Mouse (Mus musculus): ENCODE results near the gene Gm10722. TPM values are rescaled to one million over a fixed set of nuclear protein-coding genes. Genes with fewer than 3 reads are reported as not detected.
"Not testable (repeated sequence)": the region's sequence is repeated elsewhere in the genome, so short reads cannot be mapped to it uniquely, and the experiment has no call there.

The Gm10722 gene
- polyA plus RNA-seq (2012; rRNA removed), result not detected in 2 replicates

- 75% methylated on average over 12 of the region's 12 CpGs for WGBS
- peak; percentile 19 for DNase-seq (ENCODE audit: low read depth, low spot score)
These were observed at the start of gene Gm10722 for GRCm38 (mm10) chr9:3000445-3000972. Gm10722 (plus strand) TSS chr9:3000922.

GRCm38 (mm10) chr9:3001006-3001405 lies 284 bp downstream of the Gm10722 start:
- not testable (repeated sequence) for DNase-seq (ENCODE audit: low read depth, low spot score)
- 66% methylated on average over 8 of the region's 8 CpGs for WGBS

GRCm38 (mm10) chr9:3001948-3002659 lies 1.4 kb downstream of the Gm10722 start:
- DNase-seq (ENCODE audit: low read depth, low spot score), result peak; percentile 1
- 68% methylated on average over 9 of the region's 11 CpGs for WGBS

GRCm38 (mm10) chr9:3002794-3003396 lies 2.2 kb downstream of the Gm10722 start, which contains the start of gene Gm11168:
Gm11168 (plus strand) TSS chr9:3003346.
- WGBS, result 76% methylated on average over 6 of the region's 14 CpGs
- DNase-seq (ENCODE audit: low read depth, low spot score), result not testable (repeated sequence)

GRCm38 (mm10) chr9:3006179-3006578 lies 5.5 kb downstream of the Gm10722 start:
- DNase-seq (ENCODE audit: low read depth, low spot score), result not testable (repeated sequence)
- WGBS, result 85% methylated on average over 1 of the region's 5 CpGs

GRCm38 (mm10) chr9:3006636-3007035 lies 5.9 kb downstream of the Gm10722 start:
- WGBS, result 73% methylated on average over 8 of the region's 8 CpGs
- DNase-seq (ENCODE audit: low read depth, low spot score), result not testable (repeated sequence)

GRCm38 (mm10) chr9:3007272-3007671 lies 6.5 kb downstream of the Gm10722 start:
- 81% methylated on average over 8 of the region's 9 CpGs for WGBS
- DNase-seq (ENCODE audit: low read depth, low spot score), result peak; percentile 1

GRCm38 (mm10) chr9:3009331-3009730 lies 8.6 kb downstream of the Gm10722 start:
- not testable (repeated sequence) for DNase-seq (ENCODE audit: low read depth, low spot score)
- no CpG with 5 or more reads among the region's 5 CpGs for WGBS

- not testable (repeated sequence) for DNase-seq (ENCODE audit: low read depth, low spot score)
- WGBS, result 81% methylated on average over 3 of the region's 7 CpGs
These were observed 11.4 kb downstream of the Gm10722 start for GRCm38 (mm10) chr9:3012054-3012621.

GRCm38 (mm10) chr9:3012733-3013279 lies 12.1 kb downstream of the Gm10722 start, which contains the start of gene Gm10721:
Gm10721 (plus strand) TSS chr9:3013140.
- no CpG with 5 or more reads among the region's 11 CpGs for WGBS
- DNase-seq (ENCODE audit: low read depth, low spot score), result not testable (repeated sequence)

GRCm38 (mm10) chr9:3015354-3015753 lies 14.6 kb downstream of the Gm10722 start, which contains the start of gene Gm10720:
Gm10720 (plus strand) TSS chr9:3015654.
- DNase-seq (ENCODE audit: low read depth, low spot score), result not testable (repeated sequence)
- 72% methylated on average over 5 of the region's 9 CpGs for WGBS

GRCm38 (mm10) chr9:3015896-3016295 lies 15.2 kb downstream of the Gm10722 start:
- not testable (repeated sequence) for DNase-seq (ENCODE audit: low read depth, low spot score)
- WGBS, result 84% methylated on average over 6 of the region's 6 CpGs

GRCm38 (mm10) chr9:3017108-3017507 lies 16.4 kb downstream of the Gm10722 start, which contains the start of gene Gm10719:
Gm10719 (plus strand) TSS chr9:3017408.
- WGBS, result 71% methylated on average over 1 of the region's 9 CpGs
- not testable (repeated sequence) for DNase-seq (ENCODE audit: low read depth, low spot score)

GRCm38 (mm10) chr9:3018944-3019343 lies 18.2 kb downstream of the Gm10722 start:
- 61% methylated on average over 9 of the region's 9 CpGs for WGBS
- not testable (repeated sequence) for DNase-seq (ENCODE audit: low read depth, low spot score)

- WGBS, result 81% methylated on average over 17 of the region's 19 CpGs
These were observed 19.4 kb downstream of the Gm10722 start for GRCm38 (mm10) chr9:3019835-3020727.

GRCm38 (mm10) chr9:3022316-3023008 lies 21.7 kb downstream of the Gm10722 start:
- WGBS, result 76% methylated on average over 11 of the region's 13 CpGs
- not testable (repeated sequence) for DNase-seq (ENCODE audit: low read depth, low spot score)

More at GRCm38 (mm10) chr9:3019835-3020727, 19.4 kb downstream of the Gm10722 start:
- not testable (repeated sequence) for DNase-seq (ENCODE audit: low read depth, low spot score)

- DNase-seq (ENCODE audit: low read depth, low spot score), result not testable (repeated sequence)
- WGBS, result 76% methylated on average over 12 of the region's 13 CpGs
These were observed 22.7 kb downstream of the Gm10722 start, which contains the start of gene Gm10718 for GRCm38 (mm10) chr9:3023312-3023984. Gm10718 (plus strand) TSS chr9:3023547.

Measured in large intestine, adult 2 months (tissue).